Mouse (Mus musculus): Measurements from ENCODE around the gene Togaram2.
A peak's percentile ranks its signal among the peaks of the same experiment; 100 is the strongest.
"Not testable (repeated sequence)": the region's sequence is repeated elsewhere in the genome, so short reads cannot be mapped to it uniquely, and the experiment has no call there.

The Togaram2 gene

DNA sequence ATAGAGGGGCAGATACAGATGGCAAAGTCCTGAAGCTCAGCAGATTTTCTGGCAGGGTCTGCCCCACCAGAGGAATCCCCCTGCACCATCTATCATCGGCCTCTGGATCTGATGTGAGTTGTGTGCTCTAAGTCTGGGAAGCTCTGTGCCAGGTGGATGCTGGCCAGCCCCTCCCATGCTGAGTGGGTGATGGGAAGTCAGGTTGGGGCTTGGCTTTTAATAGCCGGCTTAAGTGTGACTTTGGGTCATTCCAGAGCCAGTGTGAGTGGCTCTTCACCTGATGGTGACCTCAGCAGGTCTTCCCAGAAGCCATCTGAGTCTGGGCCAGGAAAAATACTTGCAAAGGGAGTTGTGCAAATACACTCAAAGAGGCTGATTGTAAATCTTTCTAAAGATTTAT lies 57.6 kb downstream of the Togaram2 start:
- DNase-seq (ENCODE audit: low read depth, low spot score) = no peak

DNA sequence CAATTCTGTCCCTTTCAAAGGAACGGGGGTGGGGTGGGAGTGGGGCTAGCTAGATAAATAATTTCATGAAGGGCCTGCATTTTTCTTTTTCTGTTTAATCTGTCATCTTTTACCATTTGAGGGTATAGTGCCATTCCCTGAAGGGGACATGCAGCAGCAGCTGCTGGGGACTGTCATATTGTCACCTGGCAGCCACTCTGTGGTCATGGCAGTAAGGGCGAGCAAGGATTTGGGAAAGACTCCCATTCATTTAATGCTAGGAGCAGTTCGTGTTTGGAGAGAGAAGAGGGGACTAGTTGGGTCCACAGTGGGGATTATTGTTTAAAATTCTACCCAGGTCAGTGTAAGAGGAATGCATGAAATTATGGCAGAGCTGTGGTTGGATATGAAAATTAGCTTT lies 63.4 kb downstream of the Togaram2 start:
- DNase-seq (ENCODE audit: low read depth, low spot score) = no peak

DNA sequence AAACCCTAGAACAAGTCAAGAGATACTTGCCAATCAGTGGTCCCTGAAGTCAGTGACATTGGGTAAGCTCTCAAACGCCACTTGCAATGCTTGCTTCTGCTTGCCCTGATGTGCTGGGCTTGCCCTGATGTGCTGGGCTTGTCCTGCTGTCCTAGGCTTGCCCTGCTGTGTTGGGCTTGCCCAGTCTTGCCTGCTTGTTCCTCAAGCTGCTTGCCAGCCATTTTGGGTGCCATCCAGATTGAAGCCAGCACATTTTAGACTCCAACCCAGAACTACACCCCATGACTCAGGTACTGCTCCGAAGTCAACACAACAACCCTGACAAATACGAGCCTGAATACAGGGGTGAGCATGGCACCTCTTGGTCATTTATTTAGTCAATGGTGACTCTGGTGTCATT lies 69.1 kb downstream of the Togaram2 start:
- no peak for DNase-seq (ENCODE audit: low read depth, low spot score)

DNA sequence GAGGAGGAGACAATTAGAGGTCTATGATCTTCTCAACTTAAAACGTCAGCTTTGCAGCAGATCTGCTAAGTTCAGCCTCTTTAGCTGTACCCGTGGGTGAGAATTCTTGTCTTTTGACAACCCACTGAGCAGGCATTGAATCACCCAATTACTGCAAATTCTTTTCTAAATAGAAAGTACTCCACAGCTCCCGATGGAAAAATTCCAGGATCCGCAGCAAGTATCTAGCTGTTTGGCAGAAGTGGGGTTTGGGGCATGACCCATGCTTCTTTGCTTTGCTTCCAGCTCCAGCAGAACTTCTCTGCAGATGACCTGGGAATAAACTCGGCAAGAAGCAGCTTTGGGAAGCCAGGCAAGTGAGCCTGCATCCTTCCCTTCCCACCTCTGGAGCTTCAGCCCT lies 69.9 kb downstream of the Togaram2 start:
- no peak for DNase-seq (ENCODE audit: low read depth, low spot score)

DNA sequence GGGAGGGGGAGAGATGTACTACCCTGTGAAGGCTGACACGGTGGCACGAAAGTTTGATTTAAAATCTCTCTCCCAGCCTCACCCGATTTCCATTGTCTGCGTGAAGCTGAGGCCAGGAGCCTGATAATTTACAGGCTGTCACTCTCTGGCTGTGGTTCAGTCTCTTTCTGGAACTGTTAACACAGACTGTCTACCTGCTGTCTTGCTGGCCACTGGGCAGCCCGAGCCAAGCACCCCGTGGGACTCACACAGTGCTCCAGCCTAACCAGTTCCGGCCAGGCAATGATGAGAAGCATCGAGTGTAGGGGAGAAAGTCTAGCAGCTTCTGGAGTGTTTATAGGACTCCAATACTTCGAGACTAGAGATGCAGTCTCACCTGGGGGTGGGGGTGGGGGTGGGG lies 73.1 kb downstream of the Togaram2 start:
- no peak for DNase-seq (ENCODE audit: low read depth, low spot score)

DNA sequence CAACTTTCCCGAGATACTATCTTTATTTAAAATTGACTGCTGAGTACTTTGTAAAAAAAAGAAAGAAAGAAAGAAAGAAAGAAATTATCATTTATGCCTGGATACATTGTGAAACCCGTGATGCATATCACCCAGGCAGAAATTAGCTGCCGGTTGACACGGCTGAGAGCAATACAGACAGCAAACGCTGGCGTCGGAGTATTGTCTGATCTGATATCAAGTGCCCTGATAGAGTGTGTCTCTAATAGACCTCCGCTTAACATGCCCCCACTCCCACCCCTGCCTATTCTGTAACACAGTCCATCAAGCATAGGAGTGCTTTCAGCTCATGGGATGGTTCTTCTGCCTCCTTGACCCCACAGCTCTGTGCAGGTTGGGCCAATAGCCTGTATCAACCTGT lies 74.5 kb downstream of the Togaram2 start:
- DNase-seq (ENCODE audit: low read depth, low spot score) = no peak

DNA sequence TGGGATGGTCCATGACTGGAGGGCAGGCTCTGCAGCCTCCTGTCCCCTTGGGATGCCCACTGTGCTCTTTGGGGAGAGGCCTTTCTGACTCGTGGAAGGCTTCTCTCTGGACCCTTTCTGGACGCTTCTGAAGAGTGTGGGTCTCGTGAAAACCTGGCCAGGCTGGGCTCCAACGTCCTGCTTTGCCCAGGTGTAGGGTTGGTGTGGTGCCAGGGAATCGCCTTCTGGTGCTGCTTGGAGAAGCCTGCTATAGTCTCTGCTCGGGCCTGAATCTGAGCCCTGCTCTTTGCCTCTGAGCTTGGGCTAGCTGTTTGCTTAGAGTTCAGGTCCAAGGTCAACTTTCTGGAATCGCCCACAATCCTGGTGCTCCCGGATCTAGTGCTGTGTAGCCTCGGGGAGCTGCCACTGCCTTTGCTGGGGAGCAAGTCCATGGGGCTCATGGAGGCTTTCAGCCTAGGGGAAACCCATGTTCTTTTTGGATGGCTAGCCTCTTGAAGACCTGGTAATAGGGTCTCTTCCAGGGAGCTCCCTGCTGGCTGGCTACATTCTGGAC lies 76.6 kb downstream of the Togaram2 start:
- no peak for DNase-seq (ENCODE audit: low read depth, low spot score)

DNA sequence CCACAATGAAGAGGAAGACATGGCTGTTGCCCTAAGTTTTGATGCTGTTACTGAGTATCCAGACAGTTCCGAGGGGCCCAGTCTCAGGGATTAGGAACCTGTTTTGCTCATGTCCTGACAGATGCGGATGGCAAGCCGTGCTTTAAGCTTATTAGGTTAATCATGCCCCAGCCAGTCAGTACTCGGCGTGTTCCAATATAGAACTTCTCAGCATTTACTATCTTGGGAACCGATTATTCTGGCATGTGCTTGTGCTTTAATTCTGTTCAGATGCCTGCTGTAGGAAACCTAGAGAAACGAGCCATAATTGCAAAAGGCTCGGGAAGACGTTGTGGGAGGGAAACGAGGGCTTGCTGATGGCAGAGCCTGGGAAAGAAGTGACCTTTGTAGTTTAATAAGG lies 79.8 kb downstream of the Togaram2 start, which contains the start of gene Pcare:
Pcare (minus strand) TSS at position 64 of the 400 bp plus-strand sequence.
- DNase-seq (ENCODE audit: low read depth, low spot score) = no peak

DNA sequence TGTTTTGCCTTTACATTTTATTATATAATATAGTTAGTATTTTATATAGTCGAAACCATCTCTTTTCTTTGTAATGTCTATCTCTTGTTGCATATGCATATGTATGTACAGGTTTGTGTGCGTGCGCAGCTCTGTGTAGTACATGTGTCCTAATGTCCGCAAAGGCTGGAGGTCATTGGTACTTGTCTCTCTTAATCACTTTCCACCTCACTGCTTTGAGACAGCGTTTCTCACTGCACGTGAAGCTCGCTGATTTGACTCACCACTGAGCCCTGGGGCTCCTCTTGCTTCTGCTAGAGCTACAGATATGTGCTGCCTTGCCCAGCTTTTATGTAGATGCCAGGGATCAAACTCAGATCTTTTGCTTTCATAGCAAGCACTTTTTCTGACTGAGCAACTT lies 87.5 kb downstream of the Togaram2 start:
- DNase-seq (ENCODE audit: low read depth, low spot score) = no peak

DNA sequence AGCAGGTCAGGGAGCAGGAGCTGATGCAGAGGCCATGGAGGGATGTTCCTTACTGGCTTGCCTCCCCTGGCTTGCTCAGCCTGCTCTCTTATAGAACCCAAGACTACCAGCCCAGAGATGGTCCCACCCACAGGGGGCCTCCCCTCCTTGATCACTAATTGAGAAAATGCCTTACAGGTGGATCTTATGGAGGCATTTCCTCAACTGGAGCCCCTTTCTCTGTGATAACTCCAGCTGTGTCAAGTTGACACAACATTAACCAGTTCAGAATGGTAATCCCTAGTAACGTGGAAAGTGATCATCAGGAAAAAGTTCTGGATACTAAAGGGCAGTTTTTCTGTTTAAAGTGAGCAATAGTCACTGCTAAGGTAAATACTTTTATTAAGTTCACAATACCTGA lies 95.1 kb downstream of the Togaram2 start, which contains the start of gene Clip4:
Clip4 (plus strand) TSS at position 301 of the 400 bp plus-strand sequence.
- DNase-seq (ENCODE audit: low read depth, low spot score) = not testable (repeated sequence)

DNA sequence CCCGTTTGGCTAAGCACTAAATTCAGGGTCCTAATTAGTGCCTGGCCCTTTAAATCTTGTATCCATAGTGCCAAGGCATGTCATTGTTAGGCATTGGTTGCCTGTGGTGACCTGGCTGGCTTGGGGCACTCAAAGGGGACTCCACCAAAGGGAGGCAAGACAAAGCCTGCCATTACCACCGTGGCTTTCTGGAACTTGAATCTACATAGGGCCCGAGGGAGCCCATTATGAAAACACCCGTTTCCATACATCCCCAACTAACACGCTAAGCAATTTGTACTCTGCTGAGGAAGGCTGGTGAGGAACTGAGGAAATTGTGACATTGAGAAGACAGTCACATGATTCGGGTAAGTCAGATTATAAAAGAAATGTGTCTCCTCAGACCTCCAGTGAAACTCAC lies 96.5 kb downstream of the Togaram2 start:
- no peak for DNase-seq (ENCODE audit: low read depth, low spot score)

DNA sequence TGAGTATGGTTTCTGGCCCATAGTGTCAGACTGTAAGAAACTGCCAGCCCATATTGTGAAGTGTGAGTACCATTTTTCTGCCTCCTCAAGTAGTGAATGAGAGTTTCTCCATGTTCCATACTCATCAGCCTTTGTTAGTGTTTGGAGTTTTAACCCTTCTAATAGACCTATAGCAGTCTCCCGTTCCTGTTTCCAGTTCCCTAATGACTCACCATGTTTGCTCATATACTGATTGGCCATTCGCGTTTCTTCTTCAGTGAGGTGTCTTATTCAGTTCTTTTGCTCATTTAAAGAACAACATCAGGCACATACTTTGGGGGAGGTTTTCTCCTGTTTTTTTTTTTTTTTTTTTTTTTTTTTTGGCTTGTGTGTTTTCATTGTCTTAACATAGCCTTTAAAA lies 97.6 kb downstream of the Togaram2 start:
- no peak for DNase-seq (ENCODE audit: low read depth, low spot score)

DNA sequence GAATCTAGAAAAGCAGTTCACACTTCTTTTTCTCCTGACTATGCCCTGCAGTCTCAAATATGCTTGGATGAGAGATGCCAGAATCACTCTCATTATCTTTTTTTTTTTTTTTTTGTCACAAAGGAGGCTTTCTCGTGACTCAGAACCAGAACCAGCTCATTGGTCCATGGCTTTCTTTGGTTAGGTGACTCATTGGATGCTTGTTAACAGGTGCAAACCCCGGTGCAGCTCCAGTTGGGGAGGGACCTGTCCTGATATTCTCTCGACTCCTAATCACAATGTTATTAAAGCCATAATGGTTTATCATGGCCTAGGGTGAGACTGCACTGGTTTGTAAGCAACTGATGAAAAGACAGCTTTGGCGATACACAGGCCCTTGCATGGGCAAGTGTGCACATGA lies 101.1 kb downstream of the Togaram2 start:
- no peak for DNase-seq (ENCODE audit: low read depth, low spot score)

DNA sequence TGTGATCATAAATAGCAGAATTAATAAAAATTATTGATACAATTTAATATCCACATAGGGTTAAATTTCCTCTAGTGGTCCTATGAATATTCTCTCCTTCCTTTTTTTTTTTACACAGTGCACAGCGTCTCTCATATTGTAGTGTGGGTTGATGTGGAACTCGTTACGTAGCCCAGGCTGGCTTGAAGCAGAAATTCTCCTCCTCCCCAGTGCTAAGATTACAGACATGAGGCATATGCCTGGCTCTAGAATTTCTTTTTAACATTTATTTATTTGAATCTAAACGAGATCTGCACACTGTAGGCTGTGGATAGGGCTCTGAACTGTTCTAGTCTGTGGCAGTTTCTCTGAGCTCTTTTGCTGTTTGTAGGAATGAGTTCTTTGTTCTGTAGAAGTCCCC lies 102.2 kb downstream of the Togaram2 start:
- no peak for DNase-seq (ENCODE audit: low read depth, low spot score)

DNA sequence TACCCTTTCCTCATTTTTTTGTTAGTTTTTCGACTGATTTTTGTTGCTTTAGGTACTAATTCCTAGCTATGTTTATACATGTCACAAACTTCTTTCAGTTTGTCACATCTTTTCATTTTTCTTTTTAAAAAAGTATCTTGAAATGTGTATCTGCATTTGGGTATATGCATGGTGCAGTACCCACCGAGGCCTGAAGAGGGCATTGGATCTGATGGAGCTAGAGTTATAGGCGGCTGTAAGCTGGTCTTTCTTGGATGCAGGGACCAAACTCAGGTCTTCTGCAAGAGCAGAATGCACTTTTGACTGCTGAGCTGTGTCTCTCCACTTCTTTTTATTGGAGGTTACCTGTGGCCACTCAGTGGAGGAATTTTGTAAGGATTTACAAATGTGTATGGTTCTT lies 105.6 kb downstream of the Togaram2 start:
- DNase-seq (ENCODE audit: low read depth, low spot score) = peak; percentile 52

Measured in R1 (cell line).